Mouse (Mus musculus) G1E (cell line): ENCODE results near the gene Tmem119.

ENCODE experiments used
- CTCF ChIP-seq: IDR thresholded peaks from 2 replicates; pipeline ENCODE4 v1.5.1; 2012; ENCODE audit warnings: low read depth, low read length, inconsistent platforms, mixed read lengths
- GATA1 ChIP-seq: IDR thresholded peaks from 2 replicates; pipeline ENCODE4 v1.6.1; 2012; ENCODE audit warnings: borderline replicate concordance, low read length, inconsistent platforms, mixed read lengths
- TAL1 ChIP-seq: conservative IDR thresholded peaks from 2 replicates; pipeline ENCODE4 v1.6.1; 2012; ENCODE audit warnings: low read depth, low read length, inconsistent platforms, mixed read lengths

GRCm38 (mm10) chr5:113832490-113832901, 32.2 kb upstream of the Tmem119 start, which contains the start of gene Selplg:
- TF ChIP-seq CTCF (no peak), TAL1 (no peak), GATA1 (no peak)
